Comparison of ENCODE assay signal across 16 mouse cellular contexts in genomic region chr14:31177287-31177686, GRCm38 (mm10). TPM values are rescaled to one million over a fixed set of nuclear protein-coding genes. Genes with fewer than 3 reads are reported as not detected.
"Had no signal": no experiment of that assay in that cellular context is flagged by ENCODE, and none has a peak within 500 bp of the region (broad histone marks: within the 10 kb centered on the region; RNA-seq: fewer than 3 reads in every experiment).

No protein-coding gene starts in this region.

- H3K9me3 ChIP-seq: megakaryocyte, embryonic 14.5 days; midbrain, embryonic 13.5 days; midbrain, embryonic 15.5 days; neural tube, embryonic 12.5 days; stomach, embryonic 15.5 days had no signal

- ATAC-seq: midbrain, embryonic 13.5 days; midbrain, embryonic 15.5 days had no signal

- H3K27ac ChIP-seq: macrophage; midbrain, embryonic 13.5 days; midbrain, embryonic 15.5 days; neural tube, embryonic 12.5 days; stomach, embryonic 15.5 days; stomach, postnatal 0 days had no signal

- DNase-seq: lung, embryonic 14.5 days; lung, postnatal 10 days; lung, postnatal 36 days; right cerebral cortex, postnatal 14 days; thymus, adult 2 months; thymus, postnatal 25 days; thymus, postnatal 4 days had no signal

- H3K4me3 ChIP-seq: midbrain, embryonic 13.5 days; midbrain, embryonic 15.5 days; neural tube, embryonic 12.5 days; stomach, embryonic 15.5 days had no signal

- H3K27me3 ChIP-seq: megakaryocyte, embryonic 14.5 days; midbrain, embryonic 13.5 days; midbrain, embryonic 15.5 days; neural tube, embryonic 12.5 days; stomach, embryonic 15.5 days had no signal

- H3K9ac ChIP-seq: lung, embryonic 14.5 days; midbrain, embryonic 13.5 days; midbrain, embryonic 15.5 days; neural tube, embryonic 12.5 days; stomach, embryonic 15.5 days had no signal

- H3K4me1 ChIP-seq: midbrain, embryonic 13.5 days; midbrain, embryonic 15.5 days; neural tube, embryonic 12.5 days; stomach, embryonic 15.5 days had no signal

RNA-seq across cellular contexts. Expression of gene Stab1, which starts 8.8 kb away (rescaled TPM):
- total RNA-seq: monocyte, adult 5-6 weeks had no signal

RNA-seq across cellular contexts. Expression of gene Tnnc1, which starts 30.8 kb away (rescaled TPM):
- total RNA-seq: monocyte, adult 5-6 weeks; neutrophil, adult 5-6 weeks had no signal

RNA-seq across cellular contexts. Expression of gene Sema3g, which starts 40.4 kb away (rescaled TPM):
- total RNA-seq: monocyte, adult 5-6 weeks had no signal
- polyA plus RNA-seq: macrophage had no signal

RNA-seq across cellular contexts. Expression of gene Nt5dc2, which starts 46.4 kb away (rescaled TPM):
- total RNA-seq: monocyte, adult 5-6 weeks had no signal
